Mouse (Mus musculus): ENCODE measurements at regions not wholly inside any gene's neighbourhood (a gene's known extent, or its start where the extent isn't known, plus 50 kb on each side); places are given as distances from the start of the nearest gene placed in this dataset.

GRCm38 (mm10) chr13:112136850-112137249 is 151.4 kb upstream of the Ankrd55 start:
- Histone ChIP-seq H3K9ac (no peak overlapping the region), H3K36me3 (no peaks in the 10 kb centered on the region), H3K27me3 (no peaks in the 10 kb centered on the region), H3K4me3 (replicated peaks) (no peak overlapping the region), H3K4me2 (no peak overlapping the region), H3K9me3 (replicated peaks) (no peaks in the 10 kb centered on the region), H3K27ac (no peak overlapping the region), H3K4me1 (replicated peaks) (no peaks in the 10 kb centered on the region)
- ATAC-seq (ENCODE audit: low read depth) (no peak), DNase-seq (no peak)
- WGBS (ENCODE audit: insufficient replicate concordance): 26% methylated on average over 1 of the region's 1 CpGs

- ATAC-seq (ENCODE audit: low read depth): no peak
Measured at GRCm38 (mm10) chr13:112140871-112141270, 147.4 kb upstream of the Ankrd55 start.

GRCm38 (mm10) chr13:112144393-112145348 is 143.6 kb upstream of the Ankrd55 start:
- Histone ChIP-seq H3K36me3 (no peaks in the 10 kb centered on the region), H3K4me2 (no peak overlapping the region), H3K9ac (no peak overlapping the region), H3K4me1 (replicated peaks) (no peaks in the 10 kb centered on the region), H3K27me3 (peaks cover 17% of the 10 kb centered on the region), H3K27ac (no peak overlapping the region), H3K4me3 (replicated peaks) (no peak overlapping the region), H3K9me3 (replicated peaks) (no peaks in the 10 kb centered on the region)
- ATAC-seq (ENCODE audit: low read depth): no peak
- no peak for DNase-seq
- 61% methylated on average over 7 of the region's 7 CpGs for WGBS (ENCODE audit: insufficient replicate concordance)

More at GRCm38 (mm10) chr13:112140871-112141270, 147.4 kb upstream of the Ankrd55 start:
- no peak overlapping the region for H3K4me2 ChIP-seq
- no peak for DNase-seq
- no peak overlapping the region for H3K27ac ChIP-seq
- 63% methylated on average over 5 of the region's 5 CpGs for WGBS (ENCODE audit: insufficient replicate concordance)
- peaks cover 10% of the 10 kb centered on the region; the same call in 1 of the 2 replicates for H3K27me3 ChIP-seq
- H3K36me3 ChIP-seq: no peaks in the 10 kb centered on the region
- no peaks in the 10 kb centered on the region for H3K4me1 ChIP-seq (replicated peaks)
- no peak overlapping the region for H3K9ac ChIP-seq
- H3K9me3 ChIP-seq (replicated peaks): no peaks in the 10 kb centered on the region
- no peak overlapping the region for H3K4me3 ChIP-seq (replicated peaks)

GRCm38 (mm10) chr13:112152614-112153550 is 135.4 kb upstream of the Ankrd55 start:
- Histone ChIP-seq H3K36me3 (no peaks in the 10 kb centered on the region), H3K4me1 (replicated peaks) (peaks cover 11% of the 10 kb centered on the region; the same call in 1 of the 2 replicates), H3K4me2 (peak overlapping the region; percentile 41), H3K9ac (no peak overlapping the region), H3K4me3 (replicated peaks) (0 out of 2 replicates have a peak overlapping the region, but pooled peaks have one; percentile 3), H3K9me3 (replicated peaks) (no peaks in the 10 kb centered on the region), H3K27me3 (peaks cover 28% of the 10 kb centered on the region), H3K27ac (no peak overlapping the region)
- ATAC-seq (ENCODE audit: low read depth) (peak; percentile 54), DNase-seq (no peak)
- WGBS (ENCODE audit: insufficient replicate concordance): 19% methylated on average over 27 of the region's 27 CpGs

- no peak overlapping the region for H3K9ac ChIP-seq
- 28% methylated on average over 4 of the region's 4 CpGs for WGBS (ENCODE audit: insufficient replicate concordance)
- no peak overlapping the region for H3K4me3 ChIP-seq (replicated peaks)
- no peaks in the 10 kb centered on the region for H3K36me3 ChIP-seq
- peaks cover 28% of the 10 kb centered on the region for H3K27me3 ChIP-seq
- no peak overlapping the region for H3K27ac ChIP-seq
- no peak for ATAC-seq (ENCODE audit: low read depth)
- no peaks in the 10 kb centered on the region for H3K9me3 ChIP-seq (replicated peaks)
- H3K4me1 ChIP-seq (replicated peaks): peaks cover 11% of the 10 kb centered on the region; the same call in 1 of the 2 replicates
- H3K4me2 ChIP-seq: no peak overlapping the region
- no peak for DNase-seq
Measured at GRCm38 (mm10) chr13:112153681-112154127, 134.5 kb upstream of the Ankrd55 start.

- ATAC-seq (ENCODE audit: low read depth) (no peak), DNase-seq (no peak)
- H3K36me3 ChIP-seq: no peaks in the 10 kb centered on the region
- H3K9ac ChIP-seq: no peak overlapping the region
- 65% methylated on average over 9 of the region's 9 CpGs for WGBS (ENCODE audit: insufficient replicate concordance)
- H3K4me3 ChIP-seq (replicated peaks): no peak overlapping the region
- H3K27me3 ChIP-seq: no peaks in the 10 kb centered on the region
- H3K4me2 ChIP-seq: no peak overlapping the region
- no peaks in the 10 kb centered on the region for H3K9me3 ChIP-seq (replicated peaks)
- no peak overlapping the region for H3K27ac ChIP-seq
- H3K4me1 ChIP-seq (replicated peaks): no peaks in the 10 kb centered on the region
Measured at GRCm38 (mm10) chr13:112159430-112160172, 128.7 kb upstream of the Ankrd55 start.

GRCm38 (mm10) chr13:112160173-112160641 is 128.0 kb upstream of the Ankrd55 start:
- no peak overlapping the region for H3K4me3 ChIP-seq (replicated peaks)
- no peaks in the 10 kb centered on the region for H3K27me3 ChIP-seq
- H3K36me3 ChIP-seq: no peaks in the 10 kb centered on the region
- H3K9me3 ChIP-seq (replicated peaks): no peaks in the 10 kb centered on the region
- H3K9ac ChIP-seq: no peak overlapping the region
- 56% methylated on average over 2 of the region's 2 CpGs for WGBS (ENCODE audit: insufficient replicate concordance)
- no peak overlapping the region for H3K4me2 ChIP-seq
- no peak overlapping the region for H3K27ac ChIP-seq
- ATAC-seq (ENCODE audit: low read depth): no peak
- H3K4me1 ChIP-seq (replicated peaks): no peaks in the 10 kb centered on the region
- DNase-seq: no peak

- H3K27me3 ChIP-seq: no peaks in the 10 kb centered on the region
- WGBS (ENCODE audit: insufficient replicate concordance): 61% methylated on average over 2 of the region's 2 CpGs
- no peak for DNase-seq
Measured at GRCm38 (mm10) chr13:112160726-112161125, 127.5 kb upstream of the Ankrd55 start.

GRCm38 (mm10) chr13:112161886-112162285 is 126.4 kb upstream of the Ankrd55 start:
- Histone ChIP-seq H3K4me3 (replicated peaks) (no peak overlapping the region), H3K9ac (no peak overlapping the region), H3K27me3 (no peaks in the 10 kb centered on the region), H3K27ac (no peak overlapping the region), H3K4me2 (no peak overlapping the region), H3K36me3 (no peaks in the 10 kb centered on the region), H3K9me3 (replicated peaks) (no peaks in the 10 kb centered on the region), H3K4me1 (replicated peaks) (no peaks in the 10 kb centered on the region)
- ATAC-seq (ENCODE audit: low read depth) (no peak), DNase-seq (no peak)
- 54% methylated on average over 2 of the region's 2 CpGs for WGBS (ENCODE audit: insufficient replicate concordance)

More at GRCm38 (mm10) chr13:112160726-112161125, 127.5 kb upstream of the Ankrd55 start:
- no peak for ATAC-seq (ENCODE audit: low read depth)
- no peaks in the 10 kb centered on the region for H3K9me3 ChIP-seq (replicated peaks)
- no peak overlapping the region for H3K9ac ChIP-seq
- no peak overlapping the region for H3K4me2 ChIP-seq
- no peaks in the 10 kb centered on the region for H3K4me1 ChIP-seq (replicated peaks)
- H3K36me3 ChIP-seq: no peaks in the 10 kb centered on the region
- H3K27ac ChIP-seq: no peak overlapping the region
- no peak overlapping the region for H3K4me3 ChIP-seq (replicated peaks)

- no peak for DNase-seq
- H3K4me3 ChIP-seq (replicated peaks): no peak overlapping the region
- no peak overlapping the region for H3K9ac ChIP-seq
- H3K4me2 ChIP-seq: no peak overlapping the region
- no peaks in the 10 kb centered on the region for H3K27me3 ChIP-seq
- H3K27ac ChIP-seq: no peak overlapping the region
- H3K9me3 ChIP-seq (replicated peaks): no peaks in the 10 kb centered on the region
- ATAC-seq (ENCODE audit: low read depth): no peak
- no peaks in the 10 kb centered on the region for H3K4me1 ChIP-seq (replicated peaks)
- no peaks in the 10 kb centered on the region for H3K36me3 ChIP-seq
- WGBS (ENCODE audit: insufficient replicate concordance): 55% methylated on average over 2 of the region's 2 CpGs
Measured at GRCm38 (mm10) chr13:112165921-112166320, 122.3 kb upstream of the Ankrd55 start.

Measured in liver, embryonic 13.5 days (tissue).